Mouse (Mus musculus): ENCODE data around the gene Rpp30.

Gene Rpp30

DNA sequence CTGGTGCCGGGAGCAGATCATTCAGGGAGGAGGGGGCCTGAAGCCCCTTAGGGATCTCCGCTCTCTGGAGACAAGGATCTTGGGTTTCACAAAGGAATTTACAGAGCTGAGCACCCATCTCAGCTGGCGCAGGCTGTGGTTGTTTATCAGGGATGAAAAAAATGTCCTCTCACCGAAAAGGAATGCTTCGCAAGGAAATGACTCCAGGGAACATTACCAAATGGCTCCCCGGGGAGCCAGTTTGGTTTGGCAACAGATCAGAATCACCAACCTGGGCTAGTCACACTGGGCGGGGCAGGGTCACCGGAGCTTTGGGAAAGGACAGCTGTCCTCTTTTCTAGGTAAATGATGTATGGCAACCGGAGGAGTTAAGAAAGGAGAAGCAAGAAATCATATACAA lies 45.7 kb downstream of the Rpp30 start:
- no peak for DNase-seq

GRCm38 (mm10) chr19:36129643-36130042 lies 46.1 kb downstream of the Rpp30 start:
- no peak for DNase-seq

DNA sequence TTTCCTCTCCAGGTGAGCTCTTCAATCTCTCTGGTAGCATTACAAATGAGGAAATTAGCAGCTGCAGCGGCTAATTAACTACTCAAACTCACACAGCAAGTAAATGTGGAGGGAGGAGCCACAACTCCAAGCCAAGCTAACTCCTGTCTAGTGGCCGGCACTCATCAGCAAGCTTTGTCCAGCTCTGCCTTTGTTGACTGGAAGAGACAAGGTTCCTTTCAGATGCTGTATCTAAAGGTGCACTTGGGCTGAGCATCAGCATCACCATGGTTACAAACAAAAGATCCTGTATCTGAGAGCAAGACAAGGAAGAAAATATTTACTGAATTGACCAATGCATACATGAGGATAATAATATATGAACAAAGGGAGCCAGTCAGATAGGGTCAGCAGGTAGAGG lies 46.7 kb downstream of the Rpp30 start:
- no peak for DNase-seq

GRCm38 (mm10) chr19:36131990-36132389 lies 48.5 kb downstream of the Rpp30 start:
- no peak for DNase-seq

DNA sequence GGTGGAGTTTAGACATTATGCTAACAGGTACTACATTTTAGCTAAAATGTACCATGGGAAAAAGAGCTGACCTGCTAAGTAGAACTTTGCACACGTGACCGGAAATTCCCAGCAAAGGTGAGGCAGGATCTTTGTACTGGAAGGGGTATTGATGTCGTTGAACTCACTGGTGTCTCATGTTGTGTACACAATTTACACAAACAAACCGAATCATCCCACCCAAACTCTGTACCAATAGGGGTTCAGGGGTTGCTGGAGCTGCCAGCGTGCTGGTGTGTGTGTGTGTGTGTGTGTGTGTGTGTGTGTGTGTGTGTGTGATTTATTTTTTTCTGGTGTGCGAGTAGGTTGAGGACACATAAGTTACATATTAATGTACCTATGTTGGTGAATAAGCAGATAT lies 49.5 kb downstream of the Rpp30 start:
- no peak for DNase-seq

GRCm38 (mm10) chr19:36133731-36134130 lies 50.2 kb downstream of the Rpp30 start:
- no peak for DNase-seq

DNA sequence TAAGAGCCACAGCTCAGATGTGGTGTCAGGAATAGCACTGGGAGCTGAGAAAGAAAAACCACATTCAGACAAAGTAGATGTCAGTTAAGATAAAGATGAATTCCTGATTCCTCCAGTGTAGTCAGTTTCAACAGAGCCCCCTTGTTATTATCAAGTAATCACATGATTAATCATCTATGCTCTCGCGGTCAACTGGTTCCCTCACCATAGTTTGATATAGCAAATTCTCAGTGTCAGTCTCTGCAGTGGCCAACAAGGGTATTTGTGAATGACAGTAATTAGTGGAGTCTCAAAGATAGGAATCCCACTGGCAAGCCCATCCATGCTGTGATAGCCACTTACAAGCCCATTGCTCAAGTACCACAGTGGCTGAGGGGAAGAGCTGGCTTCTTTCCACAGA lies 60.1 kb downstream of the Rpp30 start:
- DNase-seq, result no peak

GRCm38 (mm10) chr19:36148578-36148977 lies 65.1 kb downstream of the Rpp30 start:
- DNase-seq, result no peak

GRCm38 (mm10) chr19:36150241-36151007 lies 66.9 kb downstream of the Rpp30 start:
- no peak for DNase-seq
